Mouse (Mus musculus) lung, embryonic 16.5 days (tissue): Measurements from ENCODE around the gene Smim11. TPM values are rescaled to one million over a fixed set of nuclear protein-coding genes. Genes with fewer than 3 reads are reported as not detected.

Source experiments
- ATAC-seq: fragments of 200-750 bp; cut with Nextera tagmentation; 2 replicates; pipeline ENCODE4 v1.8.0; 2017; ENCODE audit warnings: low read depth, mild to moderate bottlenecking, moderate library complexity
- H3K27ac ChIP-seq: fragments of 300-500 bp; sonication (generic); 2 replicates; pipeline ENCODE4 v1.5.1; 2014; ENCODE audit warnings: mild to moderate bottlenecking, control low read depth, low read length
- H3K27me3 ChIP-seq: fragments of 300-500 bp; sonication (generic); 2 replicates; pipeline ENCODE4 v1.6.1; 2014; ENCODE audit warnings: low read depth, low read length, mixed read lengths; ENCODE audit not compliant: control insufficient read depth, insufficient read depth
- H3K36me3 ChIP-seq: fragments of 300-500 bp; sonication (generic); 2 replicates; pipeline ENCODE4 v1.6.1; 2014; ENCODE audit warnings: low read length; ENCODE audit not compliant: control insufficient read depth, insufficient read depth
- H3K4me1 ChIP-seq: fragments of 300-500 bp; sonication (generic); replicated peaks from 2 replicates; pipeline ENCODE4 v1.6.1; 2014; ENCODE audit warnings: low read length, mixed read lengths; ENCODE audit not compliant: control insufficient read depth, insufficient read depth
- H3K4me2 ChIP-seq: fragments of 300-500 bp; sonication (generic); 2 replicates; pipeline ENCODE4 v1.6.1; 2014; ENCODE audit warnings: low read depth, low read length, control low read depth
- H3K4me3 ChIP-seq: fragments of 300-500 bp; sonication (generic); 2 replicates; pipeline ENCODE4 v1.5.1; 2014; ENCODE audit warnings: mild to moderate bottlenecking, low read length, control low read depth
- H3K9ac ChIP-seq: fragments of 300-500 bp; sonication (generic); 2 replicates; pipeline ENCODE4 v1.6.1; 2014; ENCODE audit warnings: low read length, control low read depth
- H3K9me3 ChIP-seq: fragments of 300-500 bp; sonication (generic); 2 replicates; pipeline ENCODE4 v1.6.1; 2016; ENCODE audit warnings: low read length; ENCODE audit not compliant: control insufficient read depth
- WGBS: fragments of 180-500 bp; shearing (Covaris S2); extraction: QIAGEN DNeasy Blood & Tissue Kit; methylation state at CpG from one replicate; pipeline ENCODE4 v1.1.7; 2014; 5-methylcytosine and 5-hydroxymethylcytosine counted together
- polyA plus RNA-seq: library from polyadenylated mRNA; unstranded; fragments of >200 nt; fragmentation: Nextera tagmentation; extraction: Ambion mirVana; gene quantifications from 2 replicates; pipeline ENCODE4 v1.2.1, GENCODE M21; 2015

Smim11 gene
- polyA plus RNA-seq, 1 experiment from 2014 or later = 142 TPM

DNA sequence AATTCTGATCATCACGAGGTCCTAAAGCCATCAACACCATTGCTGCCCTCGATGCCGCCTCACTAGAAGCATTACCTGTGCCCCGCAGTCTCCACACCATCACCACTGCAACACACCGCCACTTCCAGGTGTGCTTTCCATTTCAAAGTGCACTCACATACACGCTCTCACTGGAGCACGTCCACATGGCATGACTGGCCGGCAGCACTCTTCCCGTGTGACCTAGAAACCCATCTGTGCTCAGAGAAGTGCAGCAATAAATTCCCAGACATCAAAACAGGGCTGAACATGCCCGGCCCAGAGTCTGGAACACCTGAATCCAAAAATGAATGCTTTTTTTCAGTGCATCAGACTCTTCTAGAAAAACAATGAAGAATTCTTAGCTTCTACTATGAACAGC lies 26.8 kb downstream of the Smim11 start:
- Histone ChIP-seq H3K9me3 (no peaks in the 10 kb centered on the region), H3K9ac (no peak overlapping the region), H3K4me3 (no peak overlapping the region), H3K36me3 (no peaks in the 10 kb centered on the region), H3K4me1 (no peaks in the 10 kb centered on the region), H3K27me3 (no peaks in the 10 kb centered on the region), H3K27ac (no peak overlapping the region), H3K4me2 (no peak overlapping the region)
- ATAC-seq = no peak
- WGBS = 85% methylated on average over 10 of the region's 10 CpGs

DNA sequence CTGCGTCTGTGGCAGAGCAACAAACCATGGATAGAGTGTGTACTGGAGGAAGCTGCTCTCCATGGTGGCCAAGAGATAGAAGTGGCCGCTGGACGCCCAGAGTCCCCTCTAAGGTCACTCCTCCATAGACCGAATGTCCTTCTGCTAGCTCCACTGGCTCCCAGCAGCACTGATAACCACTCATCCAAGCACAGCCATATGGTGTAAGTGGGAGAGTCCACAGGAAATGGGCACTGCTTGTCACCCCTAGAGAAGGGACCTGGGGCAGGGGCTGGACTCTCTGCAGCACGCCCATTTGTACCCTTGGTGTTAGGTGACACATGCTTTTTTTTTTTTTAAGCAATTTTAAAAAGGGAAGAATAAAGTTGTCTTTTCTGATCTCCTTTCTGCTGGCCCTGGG lies 29.9 kb downstream of the Smim11 start:
- Histone ChIP-seq H3K36me3 (no peaks in the 10 kb centered on the region), H3K4me1 (no peaks in the 10 kb centered on the region; the same call in 1 of the 2 replicates), H3K27me3 (no peaks in the 10 kb centered on the region), H3K4me3 (no peak overlapping the region), H3K27ac (peak overlapping the region; percentile 13; the same call in 1 of the 2 replicates), H3K9ac (no peak overlapping the region), H3K9me3 (no peaks in the 10 kb centered on the region), H3K4me2 (no peak overlapping the region)
- 68% methylated on average over 5 of the region's 5 CpGs for WGBS
- ATAC-seq = no peak

DNA sequence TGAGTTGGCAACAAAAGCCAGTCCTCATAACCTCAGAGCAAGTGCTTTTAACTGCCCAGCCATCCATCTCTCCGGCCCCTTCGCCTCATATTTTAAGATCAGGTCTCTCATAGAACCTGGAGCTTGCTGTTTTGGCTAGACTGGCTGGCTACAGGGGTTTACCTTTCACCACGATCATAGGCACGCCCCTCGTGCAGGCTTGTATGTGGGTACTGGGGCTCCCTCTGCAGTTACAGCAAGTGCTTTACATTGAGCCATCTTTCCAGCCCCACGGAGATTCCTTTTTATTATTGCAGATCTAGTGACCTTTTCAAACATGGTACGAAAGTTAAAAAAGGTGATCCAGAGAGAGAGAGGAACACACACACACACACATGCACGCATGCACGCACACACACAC lies 33.5 kb downstream of the Smim11 start:
- H3K4me1 ChIP-seq = no peaks in the 10 kb centered on the region; the same call in 1 of the 2 replicates
- 53% methylated on average over 9 of the region's 9 CpGs for WGBS
- H3K27me3 ChIP-seq = no peaks in the 10 kb centered on the region
- no peak for ATAC-seq
- H3K4me2 ChIP-seq = peak overlapping the region; percentile 28
- no peak overlapping the region for H3K9ac ChIP-seq
- no peaks in the 10 kb centered on the region for H3K9me3 ChIP-seq
- H3K27ac ChIP-seq = no peak overlapping the region
- H3K4me3 ChIP-seq = no peak overlapping the region
- no peaks in the 10 kb centered on the region for H3K36me3 ChIP-seq

DNA sequence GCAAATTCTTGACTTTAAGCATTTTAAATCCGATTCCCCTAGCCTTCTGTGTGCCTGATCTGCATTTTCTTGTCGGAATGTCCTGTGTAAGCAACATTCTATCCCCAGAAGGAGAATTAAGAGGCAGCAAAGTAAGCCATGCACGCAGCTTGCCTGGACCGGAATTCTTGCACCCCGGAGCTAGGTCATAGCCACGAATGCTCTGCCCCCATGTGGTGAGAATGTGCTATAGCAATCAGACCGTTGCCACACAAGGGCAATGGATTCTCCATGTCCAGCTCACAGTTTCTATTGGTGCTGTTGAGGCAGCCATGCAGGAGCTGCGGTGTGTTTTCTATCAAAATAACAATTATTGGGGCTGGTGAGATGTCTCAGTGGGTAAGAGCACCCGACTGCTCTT lies 35.2 kb downstream of the Smim11 start:
- no peaks in the 10 kb centered on the region for H3K36me3 ChIP-seq
- H3K27ac ChIP-seq = no peak overlapping the region
- H3K9ac ChIP-seq = no peak overlapping the region
- no peaks in the 10 kb centered on the region; the same call in 1 of the 2 replicates for H3K27me3 ChIP-seq
- H3K4me3 ChIP-seq = no peak overlapping the region
- 3% methylated on average over 9 of the region's 9 CpGs for WGBS
- H3K4me1 ChIP-seq = peaks cover 3% of the 10 kb centered on the region
- peak; percentile 60 for ATAC-seq
- peak overlapping the region; percentile 25 for H3K4me2 ChIP-seq
- no peaks in the 10 kb centered on the region for H3K9me3 ChIP-seq

DNA sequence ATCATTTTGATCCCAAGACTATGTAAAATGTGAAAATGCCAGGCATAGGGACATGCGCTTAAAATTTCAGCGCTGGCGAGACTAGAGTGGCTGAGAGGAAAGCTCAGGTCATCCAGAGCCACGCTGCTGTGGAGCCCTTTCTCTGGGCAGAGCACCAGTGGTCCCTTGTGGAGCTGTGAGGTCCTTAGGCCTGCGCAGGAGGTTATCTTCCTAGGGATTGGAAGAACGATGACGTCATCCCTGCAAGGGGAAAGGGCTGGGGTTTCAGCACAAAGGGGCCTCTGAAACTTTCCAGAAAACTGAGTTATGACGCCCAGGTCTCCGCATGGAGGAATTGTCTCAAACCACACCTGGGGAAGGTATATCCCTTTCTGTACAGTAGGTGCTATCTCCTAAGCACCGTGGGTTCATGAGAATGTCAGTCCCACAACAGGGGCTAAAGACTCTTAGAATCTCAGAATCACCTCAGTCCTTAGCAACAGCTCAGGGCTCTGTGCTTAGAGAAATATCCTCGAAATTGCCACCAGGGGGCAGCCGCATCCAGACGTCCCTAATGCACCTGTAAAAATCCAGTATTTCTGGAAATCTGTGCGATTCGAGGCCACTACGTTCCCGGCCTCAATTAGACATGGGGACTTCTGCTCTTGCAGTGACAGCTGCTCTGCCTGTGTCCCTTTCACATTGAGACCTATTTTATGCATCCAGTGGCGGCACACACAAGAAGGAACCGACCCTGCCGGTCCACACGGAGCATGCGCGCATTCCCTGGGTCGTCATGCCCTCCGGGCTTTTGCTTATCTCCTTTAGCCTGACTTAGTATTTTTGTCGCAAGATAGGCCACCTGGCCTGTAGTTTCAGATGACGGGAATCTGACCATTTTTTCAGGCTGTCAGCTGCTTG lies 39.8 kb downstream of the Smim11 start:
- 17% methylated on average over 27 of the region's 27 CpGs for WGBS
- Histone ChIP-seq H3K4me2 (peak overlapping the region; percentile 51), H3K27me3 (no peaks in the 10 kb centered on the region; the same call in 1 of the 2 replicates), H3K4me3 (peak overlapping the region; percentile 27), H3K4me1 (peaks cover 8% of the 10 kb centered on the region), H3K36me3 (no peaks in the 10 kb centered on the region), H3K9me3 (no peaks in the 10 kb centered on the region), H3K9ac (peak overlapping the region; percentile 21; the same call in 1 of the 2 replicates), H3K27ac (no peak overlapping the region)
- peak; percentile 70 for ATAC-seq

DNA sequence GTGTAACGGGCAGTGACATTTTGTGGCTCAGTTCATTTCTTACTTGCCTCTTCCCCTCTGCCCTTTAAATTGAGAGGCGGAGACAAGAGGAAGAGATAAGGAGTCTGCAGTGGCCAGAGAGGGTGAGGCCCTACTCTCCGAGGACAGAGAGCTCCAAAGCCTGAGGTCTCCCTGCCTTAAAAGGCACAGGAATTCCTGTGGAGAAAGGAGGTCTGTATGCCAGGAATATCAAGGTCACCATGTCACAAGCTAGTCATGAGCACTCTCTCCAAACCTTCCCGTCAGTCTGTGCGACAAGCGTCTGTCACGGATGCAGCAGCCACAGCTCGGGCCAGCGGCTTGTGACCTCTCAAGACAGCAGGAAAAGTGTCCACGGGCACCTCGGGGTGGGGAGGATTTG lies 44.1 kb downstream of the Smim11 start:
- 0 out of 2 replicates have a peak, but pooled peaks have one; percentile 18 for ATAC-seq

DNA sequence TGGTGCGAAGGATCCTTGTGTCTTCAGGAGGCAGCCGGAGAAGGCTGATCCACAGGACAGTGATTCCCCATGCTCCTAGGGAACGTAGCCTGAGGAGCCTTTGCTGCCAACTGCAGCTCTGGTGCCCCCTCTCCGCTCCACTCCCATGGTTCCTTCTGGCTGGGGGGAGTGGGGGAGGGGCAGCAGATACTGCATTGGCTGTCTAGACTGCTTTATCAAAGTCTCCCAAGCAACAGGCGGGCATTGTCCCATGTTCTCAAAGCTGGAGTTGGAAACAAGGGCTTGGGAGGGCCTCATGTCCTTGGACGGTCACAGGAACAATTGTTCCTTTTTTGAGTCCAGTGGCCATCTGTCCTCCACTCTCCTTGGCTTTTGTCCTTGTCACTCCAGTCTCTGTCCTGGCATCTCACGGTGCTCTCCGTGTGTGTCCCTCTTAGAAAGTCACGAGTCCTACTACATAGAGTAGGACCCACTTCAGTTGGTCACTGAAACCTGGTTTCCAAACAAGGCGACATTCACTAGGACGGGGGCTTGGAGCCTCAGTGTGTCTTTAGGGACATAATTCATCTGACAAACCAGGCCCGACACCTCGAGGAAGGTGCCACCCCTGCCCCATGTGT lies 45.3 kb downstream of the Smim11 start:
- H3K36me3 ChIP-seq = no peaks in the 10 kb centered on the region
- H3K27ac ChIP-seq = no peak overlapping the region
- no peaks in the 10 kb centered on the region for H3K27me3 ChIP-seq
- peaks cover 11% of the 10 kb centered on the region for H3K4me1 ChIP-seq
- H3K9ac ChIP-seq = no peak overlapping the region
- WGBS = 66% methylated on average over 13 of the region's 13 CpGs
- H3K4me3 ChIP-seq = no peak overlapping the region
- no peaks in the 10 kb centered on the region for H3K9me3 ChIP-seq
- no peak overlapping the region for H3K4me2 ChIP-seq
- ATAC-seq = 0 out of 2 replicates have a peak, but pooled peaks have one; percentile 49

More for the DNA sequence above, 44.1 kb downstream of the Smim11 start:
- Histone ChIP-seq H3K27me3 (no peaks in the 10 kb centered on the region), H3K9ac (no peak overlapping the region; the same call in 1 of the 2 replicates), H3K9me3 (no peaks in the 10 kb centered on the region), H3K4me2 (no peak overlapping the region), H3K27ac (peak overlapping the region; percentile 17; the same call in 1 of the 2 replicates), H3K4me3 (no peak overlapping the region), H3K36me3 (no peaks in the 10 kb centered on the region), H3K4me1 (peaks cover 15% of the 10 kb centered on the region)
- WGBS = 12% methylated on average over 11 of the region's 11 CpGs

DNA sequence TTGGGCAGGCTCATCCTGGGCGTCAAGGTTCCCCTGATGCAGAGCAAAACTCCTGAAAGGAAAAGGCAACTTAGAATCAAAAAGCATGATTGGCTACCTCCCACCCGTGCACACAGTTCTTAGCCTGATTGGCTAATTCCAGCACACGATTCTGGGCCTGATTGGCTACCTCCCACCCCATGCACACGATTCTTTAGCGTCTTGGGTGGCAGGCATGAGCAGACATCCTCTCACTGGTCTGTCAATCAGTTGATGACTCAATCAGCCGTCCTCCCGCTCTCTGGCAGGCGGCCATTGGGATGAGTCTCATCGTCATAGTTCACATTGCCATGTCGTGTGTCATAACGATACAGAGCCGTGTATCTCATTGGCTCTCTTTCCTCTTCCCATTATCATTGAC lies 47.9 kb downstream of the Smim11 start:
- no peak overlapping the region for H3K4me3 ChIP-seq
- peaks cover 11% of the 10 kb centered on the region for H3K4me1 ChIP-seq
- ATAC-seq = peak; percentile 53; the same call in 1 of the 2 replicates
- no peaks in the 10 kb centered on the region for H3K36me3 ChIP-seq
- H3K4me2 ChIP-seq = no peak overlapping the region
- no peaks in the 10 kb centered on the region for H3K9me3 ChIP-seq
- H3K9ac ChIP-seq = no peak overlapping the region
- 60% methylated on average over 12 of the region's 12 CpGs for WGBS
- H3K27me3 ChIP-seq = no peaks in the 10 kb centered on the region
- no peak overlapping the region for H3K27ac ChIP-seq

DNA sequence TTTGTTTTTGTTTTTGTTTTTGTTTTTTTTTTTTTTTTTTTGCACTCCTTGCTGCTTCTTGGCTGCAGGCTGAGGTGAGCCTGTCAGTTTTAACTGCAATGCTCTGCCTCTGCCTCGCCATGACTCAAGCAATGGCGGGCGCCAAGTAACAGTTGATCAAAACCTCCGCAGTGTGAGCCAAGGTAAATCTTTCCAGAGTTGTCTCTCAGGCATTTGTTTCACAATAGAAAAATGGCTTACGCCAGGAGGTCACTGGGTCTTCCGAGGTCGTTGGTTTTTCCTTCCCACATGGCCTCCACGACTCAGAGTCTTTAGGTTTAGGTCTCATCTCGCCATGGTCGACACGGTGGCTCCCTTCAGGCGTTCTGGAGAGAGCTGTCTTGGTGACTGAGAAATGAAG lies 52.2 kb downstream of the Smim11 start:
- ATAC-seq = no peak
- H3K4me1 ChIP-seq = 0 out of 2 replicates have a peak, but pooled peaks cover 2% of the 10 kb centered on the region
- H3K36me3 ChIP-seq = no peaks in the 10 kb centered on the region

More for the DNA sequence above, 52.2 kb downstream of the Smim11 start:
- WGBS = 86% methylated on average over 12 of the region's 12 CpGs
- no peak overlapping the region for H3K4me3 ChIP-seq
- no peaks in the 10 kb centered on the region for H3K9me3 ChIP-seq
- H3K27me3 ChIP-seq = no peaks in the 10 kb centered on the region
- H3K9ac ChIP-seq = no peak overlapping the region
- H3K4me2 ChIP-seq = no peak overlapping the region
- H3K27ac ChIP-seq = no peak overlapping the region
